ENCODE assay signal across 9 mouse cellular contexts in the genomic region with DNA sequence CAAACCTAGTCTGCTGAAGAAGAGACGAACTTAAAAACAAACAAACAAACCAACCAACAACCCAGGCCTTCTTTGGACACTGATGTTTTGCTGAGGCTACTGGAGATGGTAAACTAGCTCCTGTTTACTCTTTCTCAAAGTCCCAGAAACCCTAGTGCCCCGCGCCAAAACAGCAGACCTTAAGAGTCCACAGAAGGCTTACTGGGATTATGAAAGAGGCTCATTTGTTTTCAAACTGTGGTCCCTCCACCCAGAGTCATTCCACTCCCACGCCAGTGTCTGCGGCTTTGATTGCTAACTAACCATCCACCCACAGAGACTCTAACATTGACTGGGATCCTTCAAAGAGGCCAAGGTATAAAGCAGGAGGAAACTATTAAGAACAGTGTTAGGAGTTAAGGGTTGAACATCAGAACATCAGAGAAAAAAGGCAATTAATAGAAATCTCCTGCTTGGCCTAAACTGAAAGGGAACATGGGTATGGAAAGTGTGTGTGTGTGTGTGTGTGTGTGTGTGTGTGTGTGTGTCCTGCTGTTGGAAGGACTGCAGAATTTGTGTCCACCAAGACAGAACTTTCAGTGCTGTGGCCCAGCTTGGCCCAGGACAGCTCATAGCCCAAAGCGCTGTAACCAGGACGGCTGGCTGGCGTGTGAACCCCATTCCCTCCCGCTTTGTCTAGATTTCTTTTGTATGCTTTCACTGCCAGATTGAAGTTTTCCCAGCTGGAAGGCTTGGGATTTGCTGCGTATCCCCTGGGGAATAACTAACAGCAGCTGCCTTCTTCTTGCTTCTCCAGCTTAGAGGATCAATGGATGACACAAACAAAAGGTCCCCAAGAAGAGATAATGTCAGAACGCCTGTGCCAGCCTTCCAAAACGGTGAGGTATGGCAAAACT. TPM values are rescaled to one million over a fixed set of nuclear protein-coding genes. Genes with fewer than 3 reads are reported as not detected.
DNase-seq lines count a peak whose midpoint lies in the region; ATAC-seq and TF ChIP-seq lines count a peak whose summit lies in the region.
"Had no signal": no experiment of that assay in that cellular context is flagged by ENCODE, and none has a peak within 500 bp of the region (broad histone marks: within the 10 kb centered on the region; RNA-seq: fewer than 3 reads in every experiment).

No protein-coding gene starts in this region.

- peak; percentile 25; the same call in 1 of the 2 replicates for ATAC-seq in hindbrain, embryonic 15.5 days (ENCODE audit: low FRiP score, low read depth)

- no peak for TF ChIP-seq CTCF in gastrocnemius, adult 2 months (IDR thresholded peaks at IDR 0.05)
- TF ChIP-seq CTCF in cerebellum, adult 2 months (IDR thresholded peaks at IDR 0.05; ENCODE audit: borderline replicate concordance, insufficient read depth, low read depth, low read length): no peak

- no peak overlapping the region for H3K9ac ChIP-seq in hindbrain, embryonic 15.5 days
- H3K9ac ChIP-seq: liver, embryonic 15.5 days had no signal

- peak overlapping the region; percentile 87 for H3K4me3 ChIP-seq in gastrocnemius, adult 2 months
- no peak overlapping the region for H3K4me3 ChIP-seq in hindbrain, embryonic 15.5 days
- no peak overlapping the region for H3K4me3 ChIP-seq in cerebellum, adult 2 months (replicated peaks; ENCODE audit: insufficient read depth, low read depth, low read length)
- H3K4me3 ChIP-seq: liver, embryonic 15.5 days had no signal

- 15% methylated on average over 12 of the region's 12 CpGs for WGBS in hindbrain, embryonic 15.5 days
- WGBS in cerebellum, adult 2 months: 34% methylated on average over 12 of the region's 12 CpGs

- no peaks in the 10 kb centered on the region for H3K9me3 ChIP-seq in hindbrain, embryonic 15.5 days
- H3K9me3 ChIP-seq: liver, embryonic 15.5 days had no signal

- peaks cover 74% of the 10 kb centered on the region for H3K4me1 ChIP-seq in hindbrain, embryonic 15.5 days (replicated peaks)
- peaks cover 5% of the 10 kb centered on the region; the same call in 1 of the 2 replicates for H3K4me1 ChIP-seq in cerebellum, adult 2 months (ENCODE audit: control insufficient read depth, insufficient read depth, low read length)

- DNase-seq in 3134 (ENCODE audit: extremely low read depth, insufficient read length, low spot score) (peak; percentile 42), R1 (ENCODE audit: low read depth, low spot score) (peak; percentile 57)
- peak; percentile 75 for DNase-seq in gastrocnemius, adult 2 months
- peak; percentile 37 to 65 for DNase-seq in lung, postnatal 4 days
- no peak for DNase-seq in cerebellum, adult 2 months
- no peak for DNase-seq in cerebellum, adult 11 months
- DNase-seq in cerebellum, adult 18-20 months: no peak

- intact Hi-C loops in gastrocnemius, adult 2 months (cut with DNase I): no loop called here

- peak overlapping the region; percentile 97 for H3K27ac ChIP-seq in gastrocnemius, adult 2 months
- peak overlapping the region; percentile 66 for H3K27ac ChIP-seq in hindbrain, embryonic 15.5 days (replicated peaks)
- no peak overlapping the region; the same call in 1 of the 2 replicates for H3K27ac ChIP-seq in cerebellum, adult 2 months (ENCODE audit: insufficient read depth, low read length)
- H3K27ac ChIP-seq: liver, embryonic 15.5 days had no signal

- peaks cover 6% of the 10 kb centered on the region; the same call in 1 of the 2 replicates for H3K36me3 ChIP-seq in hindbrain, embryonic 15.5 days

- no peaks in the 10 kb centered on the region for H3K27me3 ChIP-seq in hindbrain, embryonic 15.5 days
- H3K27me3 ChIP-seq in cerebellum, adult 2 months (ENCODE audit: control insufficient read depth, insufficient read depth, low read length): no peaks in the 10 kb centered on the region
- H3K27me3 ChIP-seq: liver, embryonic 15.5 days had no signal

- H3K4me2 ChIP-seq in hindbrain, embryonic 15.5 days: no peak overlapping the region
- H3K4me2 ChIP-seq: liver, embryonic 15.5 days had no signal

- TF ChIP-seq POLR2A in cerebellum, adult 2 months (IDR thresholded peaks at IDR 0.05; ENCODE audit: borderline replicate concordance, insufficient read depth, low read length): no peak

RNA-seq across cellular contexts. Expression of gene Kmt2e, which starts 20.4 kb away (rescaled TPM):
- 10 to 100 TPM; 26.4 to 28.4 TPM for total RNA-seq in gastrocnemius, adult 2 months (2021)
- 146 and 152 TPM in 2 replicates for polyA plus RNA-seq in hindbrain, embryonic 15.5 days (2015; fragmentation: Nextera tagmentation; extraction: Ambion mirVana)
- 46.6 and 56.7 TPM in 2 replicates for polyA plus RNA-seq in cerebellum, adult 2 months (2012; rRNA removed)

Comparison
In these comparisons a context has a peak if more than half of its experiments do, and no peak if none do; other contexts are left out.
1. DNase-seq: peak in 3134 (single experiment), R1 (single experiment), gastrocnemius, adult 2 months (single experiment) and lung, postnatal 4 days (2 of 2); none in cerebellum, adult 2 months (0 of 2), cerebellum, adult 11 months (single experiment) and cerebellum, adult 18-20 months (0 of 2).